Mouse (Mus musculus) intestine, embryonic 16.5 days (tissue): Measurements from ENCODE around the gene Adgra3. TPM values are rescaled to one million over a fixed set of nuclear protein-coding genes. Genes with fewer than 3 reads are reported as not detected.

Experiments
- ATAC-seq: fragments of 200-750 bp; cut with Nextera tagmentation; 2 replicates; pipeline ENCODE4 v1.8.0; 2017; ENCODE audit warnings: moderate TSS enrichment, moderate library complexity
- H3K27ac ChIP-seq: fragments of 300-500 bp; sonication (generic); 2 replicates; pipeline ENCODE4 v1.5.1; 2014; ENCODE audit warnings: mild to moderate bottlenecking, low read length
- H3K27me3 ChIP-seq: fragments of 300-500 bp; sonication (generic); replicated peaks from 2 replicates; pipeline ENCODE4 v1.6.1; 2014; ENCODE audit warnings: low read length, control low read depth, mixed read lengths; ENCODE audit not compliant: control insufficient read depth, insufficient read depth
- H3K36me3 ChIP-seq: fragments of 300-500 bp; sonication (generic); 2 replicates; pipeline ENCODE4 v1.6.1; 2014; ENCODE audit warnings: low read length, control low read depth; ENCODE audit not compliant: control insufficient read depth, insufficient read depth
- H3K4me1 ChIP-seq: fragments of 300-500 bp; sonication (generic); 2 replicates; pipeline ENCODE4 v1.6.1; 2014; ENCODE audit warnings: low read length, control low read depth, mixed read lengths; ENCODE audit not compliant: control insufficient read depth, insufficient read depth
- H3K4me2 ChIP-seq: fragments of 300-500 bp; sonication (generic); 2 replicates; pipeline ENCODE4 v1.6.1; 2014; ENCODE audit warnings: low read depth, low read length, control low read depth
- H3K4me3 ChIP-seq: fragments of 300-500 bp; sonication (generic); 2 replicates; pipeline ENCODE4 v1.5.1; 2014; ENCODE audit warnings: mild to moderate bottlenecking, low read length
- H3K9ac ChIP-seq: fragments of 300-500 bp; sonication (generic); 2 replicates; pipeline ENCODE4 v1.6.1; 2014; ENCODE audit warnings: low read depth, low read length
- H3K9me3 ChIP-seq: fragments of 300-500 bp; sonication (generic); 2 replicates; pipeline ENCODE4 v1.6.1; 2016; ENCODE audit warnings: low read length, control low read depth; ENCODE audit not compliant: control insufficient read depth
- WGBS: fragments of 180-500 bp; shearing (Covaris S2); extraction: QIAGEN DNeasy Blood & Tissue Kit; methylation state at CpG from one replicate; pipeline ENCODE4 v1.1.7; 2014; 5-methylcytosine and 5-hydroxymethylcytosine counted together
- polyA plus RNA-seq: library from polyadenylated mRNA; unstranded; fragments of >200 nt; fragmentation: Nextera tagmentation; extraction: Ambion mirVana; gene quantifications from 2 replicates; pipeline ENCODE4 v1.2.1, GENCODE M21; 2015

Gene Adgra3
- polyA plus RNA-seq, 1 experiment from 2014 or later, result 4.5 TPM

DNA sequence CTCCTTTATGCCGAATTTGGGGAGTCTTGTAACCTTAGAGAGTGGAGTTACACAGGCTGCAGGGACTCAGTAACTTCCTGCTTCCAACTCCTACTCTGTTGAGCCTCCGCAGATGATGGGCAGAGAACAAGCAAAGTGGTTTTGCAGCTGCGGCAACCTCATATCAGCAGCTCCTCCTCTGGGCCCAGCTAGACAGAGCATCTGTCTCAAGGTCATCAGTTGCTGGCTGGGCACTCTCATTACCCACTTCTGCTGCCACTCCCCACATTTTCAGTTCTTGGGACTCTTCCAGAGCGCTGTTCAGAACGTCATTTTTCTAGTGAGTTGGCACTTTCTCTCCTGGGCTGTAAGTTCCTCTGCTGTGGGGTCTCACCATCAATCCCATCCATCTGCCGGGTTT lies 24.6 kb downstream of the Adgra3 start:
- H3K4me1 ChIP-seq, result peaks cover 25% of the 10 kb centered on the region
- no peaks in the 10 kb centered on the region for H3K36me3 ChIP-seq
- no peak overlapping the region for H3K4me3 ChIP-seq

DNA sequence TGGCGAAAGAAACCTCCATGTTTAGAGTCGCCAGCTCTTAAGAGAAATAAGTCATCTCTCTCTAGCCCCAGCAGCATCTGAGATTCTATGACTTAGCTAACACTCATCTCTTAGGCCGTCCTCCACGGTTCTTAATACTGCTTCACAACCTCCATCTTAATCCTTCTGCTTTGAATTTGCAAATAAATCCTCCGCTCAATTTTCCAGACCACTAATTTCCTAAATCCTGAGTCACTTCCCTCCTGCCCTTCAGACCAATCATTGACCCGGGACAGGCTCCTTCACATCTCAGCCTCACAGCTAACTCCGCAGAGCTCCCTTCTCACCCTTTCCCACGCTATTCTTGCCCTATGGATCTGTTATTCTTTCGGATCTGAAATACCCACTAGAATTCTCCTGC lies 25.1 kb downstream of the Adgra3 start:
- Histone ChIP-seq H3K9me3 (no peaks in the 10 kb centered on the region), H3K4me3 (no peak overlapping the region), H3K4me1 (peaks cover 25% of the 10 kb centered on the region), H3K27me3 (no peaks in the 10 kb centered on the region), H3K4me2 (no peak overlapping the region), H3K27ac (no peak overlapping the region), H3K9ac (no peak overlapping the region), H3K36me3 (no peaks in the 10 kb centered on the region)
- 82% methylated on average over 9 of the region's 9 CpGs for WGBS
- no peak for ATAC-seq

More for the DNA sequence above, 24.6 kb downstream of the Adgra3 start:
- H3K27me3 ChIP-seq, result no peaks in the 10 kb centered on the region
- no peaks in the 10 kb centered on the region for H3K9me3 ChIP-seq
- no peak overlapping the region for H3K4me2 ChIP-seq
- WGBS, result 44% methylated on average over 6 of the region's 6 CpGs
- no peak overlapping the region for H3K9ac ChIP-seq
- ATAC-seq, result peak; percentile 29; the same call in 1 of the 2 replicates
- no peak overlapping the region for H3K27ac ChIP-seq

DNA sequence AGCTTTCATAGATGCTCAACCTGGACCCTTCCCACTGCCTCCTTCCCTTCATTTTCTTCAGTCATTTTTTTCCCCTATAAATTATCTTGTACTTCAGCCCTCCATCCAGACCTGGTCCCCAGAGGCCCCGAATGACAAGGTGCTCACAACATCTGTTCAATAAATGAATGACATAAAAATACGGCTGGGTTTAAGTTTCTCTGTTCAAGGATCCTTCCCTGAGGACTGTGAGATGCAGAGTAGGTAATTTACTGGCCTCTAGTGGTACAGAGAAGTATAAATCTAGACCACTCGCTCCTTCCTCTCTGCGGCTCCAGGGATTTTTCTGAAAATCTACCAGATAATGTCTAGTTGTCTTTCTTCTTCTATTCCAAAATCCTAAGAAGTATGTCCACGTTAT lies 26.5 kb downstream of the Adgra3 start:
- Histone ChIP-seq H3K27ac (peak overlapping the region; percentile 48; the same call in 1 of the 2 replicates), H3K4me2 (no peak overlapping the region), H3K27me3 (no peaks in the 10 kb centered on the region), H3K4me1 (peaks cover 29% of the 10 kb centered on the region), H3K36me3 (no peaks in the 10 kb centered on the region), H3K9me3 (no peaks in the 10 kb centered on the region), H3K9ac (no peak overlapping the region), H3K4me3 (no peak overlapping the region)
- ATAC-seq, result peak; percentile 49
- WGBS, result 53% methylated on average over 5 of the region's 5 CpGs

DNA sequence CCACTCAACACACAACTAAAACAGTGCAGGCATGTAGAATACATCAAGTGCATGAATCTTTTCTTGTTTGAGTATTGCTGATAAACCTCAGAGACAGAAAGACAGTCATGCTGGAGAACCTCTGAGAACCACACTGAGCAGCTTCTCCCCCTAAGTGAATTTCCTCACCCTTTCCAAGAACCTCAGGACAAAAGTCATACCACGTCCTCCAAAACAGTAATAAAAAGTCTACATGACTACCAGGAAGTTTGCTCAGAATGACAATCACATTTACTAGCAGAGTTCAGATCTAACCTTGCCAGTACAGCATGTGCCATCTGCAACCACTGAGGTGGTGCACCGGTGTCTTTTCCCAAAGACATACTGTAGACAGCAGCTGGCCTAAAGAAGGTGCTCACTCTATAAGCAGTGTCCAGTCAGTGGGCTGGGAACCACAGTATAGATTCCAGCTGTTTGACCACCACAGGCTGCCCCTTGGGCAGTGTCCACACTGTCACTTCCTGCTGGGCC lies 27.0 kb downstream of the Adgra3 start:
- WGBS, result 61% methylated on average over 2 of the region's 2 CpGs
- no peaks in the 10 kb centered on the region for H3K27me3 ChIP-seq
- no peak overlapping the region for H3K4me3 ChIP-seq
- H3K4me1 ChIP-seq, result peaks cover 33% of the 10 kb centered on the region
- peak overlapping the region; percentile 48; the same call in 1 of the 2 replicates for H3K27ac ChIP-seq
- ATAC-seq, result peak; percentile 65
- H3K4me2 ChIP-seq, result no peak overlapping the region
- H3K9me3 ChIP-seq, result no peaks in the 10 kb centered on the region
- H3K36me3 ChIP-seq, result no peaks in the 10 kb centered on the region
- H3K9ac ChIP-seq, result no peak overlapping the region

DNA sequence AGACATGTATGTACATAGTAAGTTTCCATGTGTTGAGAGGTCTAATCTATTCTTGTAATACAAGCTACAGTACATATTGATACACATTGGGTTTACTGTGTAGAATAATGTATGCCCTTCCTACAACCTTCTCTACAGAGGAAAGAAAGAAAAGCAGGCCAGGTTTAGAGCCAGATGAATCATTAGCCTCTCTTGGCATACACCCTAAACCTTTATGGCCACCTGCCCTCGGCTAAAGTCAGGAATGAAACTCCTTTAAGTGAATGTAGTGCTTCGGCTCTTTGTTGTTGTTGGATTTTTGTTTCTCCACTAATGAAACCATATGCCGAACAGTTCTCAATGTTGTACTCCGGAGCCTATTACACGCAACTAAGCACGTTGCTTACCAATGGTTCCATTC lies 27.5 kb downstream of the Adgra3 start:
- no peak overlapping the region for H3K4me3 ChIP-seq
- peak; percentile 31; the same call in 1 of the 2 replicates for ATAC-seq
- WGBS, result 85% methylated on average over 6 of the region's 6 CpGs
- no peak overlapping the region for H3K9ac ChIP-seq
- no peaks in the 10 kb centered on the region for H3K9me3 ChIP-seq
- peaks cover 36% of the 10 kb centered on the region for H3K4me1 ChIP-seq
- H3K36me3 ChIP-seq, result no peaks in the 10 kb centered on the region
- H3K4me2 ChIP-seq, result no peak overlapping the region
- no peak overlapping the region for H3K27ac ChIP-seq
- no peaks in the 10 kb centered on the region for H3K27me3 ChIP-seq

DNA sequence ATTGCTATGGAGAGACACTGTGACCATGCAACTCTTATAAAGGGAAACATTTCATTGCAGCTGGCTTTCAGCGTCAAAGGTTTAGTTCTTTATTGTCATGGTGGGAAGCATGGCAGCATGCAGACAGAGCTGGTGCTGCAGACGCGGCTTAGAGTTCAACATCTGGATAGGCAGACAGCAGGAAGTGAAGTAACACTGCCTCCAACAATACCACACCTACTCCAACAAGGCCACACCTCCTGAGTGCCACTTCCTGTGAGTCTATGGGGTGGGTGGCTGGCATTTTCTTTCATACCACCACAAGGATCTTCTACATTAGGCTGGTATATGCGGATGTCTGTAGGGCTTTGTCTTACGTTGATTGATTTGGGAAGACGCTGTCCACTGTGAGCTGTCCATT lies 29.1 kb downstream of the Adgra3 start:
- no peaks in the 10 kb centered on the region for H3K36me3 ChIP-seq
- ATAC-seq, result no peak
- no peak overlapping the region for H3K9ac ChIP-seq
- no peak overlapping the region for H3K27ac ChIP-seq
- no peaks in the 10 kb centered on the region for H3K9me3 ChIP-seq
- H3K27me3 ChIP-seq, result no peaks in the 10 kb centered on the region
- H3K4me3 ChIP-seq, result no peak overlapping the region
- H3K4me1 ChIP-seq, result peaks cover 37% of the 10 kb centered on the region
- WGBS, result 87% methylated on average over 6 of the region's 6 CpGs
- H3K4me2 ChIP-seq, result no peak overlapping the region

DNA sequence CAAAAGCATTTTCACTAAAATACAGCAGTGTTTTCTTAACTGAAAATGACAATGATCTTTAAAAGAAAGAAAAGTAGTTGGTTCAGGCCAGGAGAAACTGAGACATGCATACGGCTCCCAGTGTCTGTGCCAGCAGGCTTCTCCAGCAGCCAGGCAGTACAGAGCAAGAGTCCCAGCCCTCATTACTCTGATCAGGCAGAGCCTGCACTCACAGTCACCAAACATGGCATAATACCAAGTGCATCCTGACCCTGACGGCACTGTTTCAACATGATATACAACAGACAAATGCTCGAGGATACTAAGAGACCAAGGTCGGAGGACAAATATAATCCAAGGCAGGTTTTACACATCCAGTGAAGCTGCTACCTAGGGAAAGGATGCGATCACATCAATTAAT lies 31.2 kb downstream of the Adgra3 start:
- peak overlapping the region; percentile 17; the same call in 1 of the 2 replicates for H3K27ac ChIP-seq
- no peak for ATAC-seq
- H3K9ac ChIP-seq, result no peak overlapping the region
- H3K4me1 ChIP-seq, result peaks cover 29% of the 10 kb centered on the region
- H3K4me3 ChIP-seq, result no peak overlapping the region
- no peaks in the 10 kb centered on the region for H3K9me3 ChIP-seq
- 0 out of 2 replicates have a peak, but pooled peaks cover under 1% of the 10 kb centered on the region for H3K36me3 ChIP-seq
- no peaks in the 10 kb centered on the region for H3K27me3 ChIP-seq
- 42% methylated on average over 5 of the region's 5 CpGs for WGBS
- no peak overlapping the region for H3K4me2 ChIP-seq

DNA sequence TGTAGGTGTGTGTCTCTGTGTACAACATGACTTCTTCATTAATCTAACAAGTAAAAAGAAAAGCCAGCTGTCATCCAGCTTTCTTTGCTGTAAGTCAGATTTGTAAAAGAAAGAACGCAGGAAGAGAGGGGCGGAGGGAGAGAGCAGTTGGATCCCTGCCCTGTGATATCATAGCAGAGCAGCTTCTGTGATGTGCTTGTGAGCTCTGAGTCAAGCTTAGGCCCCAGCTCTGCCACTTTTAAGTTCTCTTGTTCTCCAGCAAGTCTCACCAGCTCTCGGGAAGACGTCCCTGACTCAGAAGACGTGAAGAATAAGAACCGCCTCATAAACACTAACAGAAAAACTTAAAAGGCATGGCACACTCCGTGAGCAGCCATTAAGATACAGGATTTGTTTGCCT lies 31.8 kb downstream of the Adgra3 start:
- H3K36me3 ChIP-seq, result 0 out of 2 replicates have a peak, but pooled peaks cover 2% of the 10 kb centered on the region
- no peak overlapping the region for H3K4me2 ChIP-seq
- H3K27me3 ChIP-seq, result no peaks in the 10 kb centered on the region
- H3K4me3 ChIP-seq, result no peak overlapping the region
- H3K27ac ChIP-seq, result peak overlapping the region; percentile 17; the same call in 1 of the 2 replicates
- no peaks in the 10 kb centered on the region for H3K9me3 ChIP-seq
- WGBS, result 33% methylated on average over 7 of the region's 7 CpGs
- no peak overlapping the region for H3K9ac ChIP-seq
- ATAC-seq, result no peak
- H3K4me1 ChIP-seq, result peaks cover 26% of the 10 kb centered on the region

DNA sequence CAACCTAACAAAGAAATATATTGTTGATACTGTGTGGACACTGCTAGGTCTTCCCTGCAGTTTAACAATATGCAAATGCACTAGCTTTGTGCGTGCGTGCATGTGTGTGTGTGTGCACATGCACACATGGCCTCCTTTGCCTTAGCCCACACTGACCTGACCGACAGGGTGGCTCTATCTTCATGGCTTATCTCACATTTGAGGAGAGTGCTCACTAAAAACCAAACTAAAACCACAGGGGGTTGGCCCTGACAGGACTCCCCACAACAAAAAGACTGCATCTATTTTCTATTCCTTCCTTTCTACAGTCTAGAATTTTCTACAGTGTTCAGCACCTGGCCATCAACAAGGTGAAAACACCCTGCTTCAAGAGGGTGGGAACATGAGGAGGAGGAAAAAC lies 32.7 kb downstream of the Adgra3 start:
- H3K4me3 ChIP-seq, result no peak overlapping the region
- no peaks in the 10 kb centered on the region for H3K9me3 ChIP-seq
- no peaks in the 10 kb centered on the region for H3K27me3 ChIP-seq
- H3K36me3 ChIP-seq, result 0 out of 2 replicates have a peak, but pooled peaks cover 2% of the 10 kb centered on the region
- WGBS, result 74% methylated on average over 3 of the region's 3 CpGs
- ATAC-seq, result peak; percentile 24; the same call in 1 of the 2 replicates
- no peak overlapping the region for H3K9ac ChIP-seq
- H3K4me2 ChIP-seq, result no peak overlapping the region
- no peak overlapping the region for H3K27ac ChIP-seq
- H3K4me1 ChIP-seq, result peaks cover 24% of the 10 kb centered on the region

DNA sequence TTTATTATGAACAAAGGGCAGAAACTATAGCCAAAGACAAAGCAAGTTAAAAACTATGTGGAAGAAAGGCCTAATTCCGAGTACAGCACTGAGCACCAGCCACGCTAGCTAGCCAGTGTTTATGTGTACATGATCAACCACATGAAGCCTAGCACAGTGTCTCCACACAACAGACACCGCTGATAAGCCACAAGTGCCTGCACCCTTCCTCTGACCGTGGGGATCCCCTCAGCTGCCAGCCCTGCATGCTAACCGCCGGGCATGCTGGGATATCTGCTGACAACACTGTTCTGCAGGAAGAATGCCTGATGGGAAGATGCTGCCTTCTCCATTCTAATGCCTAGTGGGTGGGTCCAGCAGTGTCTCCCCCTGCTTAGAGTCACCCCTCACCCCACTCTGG lies 34.7 kb downstream of the Adgra3 start:
- Histone ChIP-seq H3K36me3 (0 out of 2 replicates have a peak, but pooled peaks cover 2% of the 10 kb centered on the region), H3K4me1 (peaks cover 21% of the 10 kb centered on the region), H3K27ac (no peak overlapping the region), H3K9me3 (no peaks in the 10 kb centered on the region), H3K4me3 (no peak overlapping the region), H3K9ac (no peak overlapping the region), H3K27me3 (no peaks in the 10 kb centered on the region), H3K4me2 (no peak overlapping the region)
- 90% methylated on average over 6 of the region's 6 CpGs for WGBS
- ATAC-seq, result no peak
